Mouse (Mus musculus) central nervous system, embryonic 11.5 days (tissue): ENCODE measurements around the gene Fan1. TPM values are rescaled to one million over a fixed set of nuclear protein-coding genes. Genes with fewer than 3 reads are reported as not detected.

Source experiments
- polyA plus RNA-seq: library from polyadenylated mRNA; depleted of rRNA; stranded (reverse); fragments of >200 nt; gene quantifications from 2 replicates; pipeline ENCODE4 v1.2.3, GENCODE M21; 2012; rRNA removed

Gene Fan1
- 5.6 and 6.7 TPM in 2 replicates for polyA plus RNA-seq

GRCm38 (mm10) chr7:64373830-64374562 is at the start of gene Fan1:
Gene Fan1 (minus strand): TSS chr7:64374095.

GRCm38 (mm10) chr7:64392122-64392818 is 18.4 kb upstream of the Fan1 start, which contains the start of the genes Mphosph10 and Mcee:
Gene Mphosph10 (minus strand): TSS chr7:64392268.
Gene Mcee (plus strand): TSS chr7:64392607.

Other genes with a start within 250 kb of the Fan1 start
- 1.6 and 3.5 TPM in 2 replicates for gene Trpm1, start 220.3 kb downstream of the Fan1 start, polyA plus RNA-seq
- 8.3 and 9.3 TPM in 2 replicates for gene Mtmr10, start 86.4 kb downstream of the Fan1 start, polyA plus RNA-seq
- gene Mphosph10, start 18.2 kb upstream of the Fan1 start, polyA plus RNA-seq: 33.7 and 58.1 TPM in 2 replicates
- 30.4 and 35.2 TPM in 2 replicates for gene Mcee, start 18.5 kb upstream of the Fan1 start, polyA plus RNA-seq
- gene Apba2, start 127.6 kb upstream of the Fan1 start, polyA plus RNA-seq: 50.1 and 67.1 TPM in 2 replicates